Mouse (Mus musculus): Measurements from ENCODE around the gene Gm21719. TPM values are rescaled to one million over a fixed set of nuclear protein-coding genes. Genes with fewer than 3 reads are reported as not detected.
"Not testable (repeated sequence)": the region's sequence is repeated elsewhere in the genome, so short reads cannot be mapped to it uniquely, and the experiment has no call there.

Gm21719 gene
- not detected for polyA plus RNA-seq (2017; shearing (Covaris generic))

GRCm38 (mm10) chrY:6682772-6683171, at the start of gene Gm21719:
Gm21719 (minus strand) TSS chrY:6682872.
- not testable (repeated sequence) for ATAC-seq

Other genes with a start within 250 kb of the Gm21719 start
- not detected for gene Gm28919, start 99.3 kb downstream of the Gm21719 start, polyA plus RNA-seq (2017; shearing (Covaris generic))
- not detected for gene Gm20830, start 235.4 kb upstream of the Gm21719 start, polyA plus RNA-seq (2017; shearing (Covaris generic))